Mouse (Mus musculus) effector memory CD4-positive, alpha-beta T cell, adult 7 months (primary cell): ENCODE measurements around the gene Rhox11. TPM values are rescaled to one million over a fixed set of nuclear protein-coding genes. Genes with fewer than 3 reads are reported as not detected.

Source experiments
- polyA plus RNA-seq: library from polyadenylated mRNA; unstranded; fragments of 100-300 nt; shearing (Covaris generic); gene quantifications from one replicate; pipeline ENCODE4 v1.2.1, GENCODE M21; 2017

The Rhox11 gene
- not detected for polyA plus RNA-seq

DNA sequence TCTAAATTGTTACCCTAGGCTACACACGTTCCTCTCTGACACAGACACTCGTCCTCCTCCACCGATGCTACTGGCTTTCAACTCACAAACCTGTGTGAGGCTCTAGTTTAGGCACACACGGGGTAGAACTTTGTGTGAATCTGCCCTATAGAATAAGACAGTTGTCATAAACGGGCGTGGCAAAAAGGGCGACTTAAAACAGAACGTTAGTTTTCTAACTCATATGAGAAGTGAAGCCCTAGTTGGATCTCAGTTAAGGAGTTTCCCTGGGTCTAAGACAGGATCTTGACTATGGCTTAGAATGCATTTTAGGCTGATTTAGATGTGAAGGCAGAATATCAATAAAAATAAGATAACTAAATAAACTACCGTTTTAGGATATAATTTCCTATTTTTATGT is at the start of gene Rhox11:
Gene Rhox11 (minus strand): TSS at position 101 of the 400 bp plus-strand sequence.

DNA sequence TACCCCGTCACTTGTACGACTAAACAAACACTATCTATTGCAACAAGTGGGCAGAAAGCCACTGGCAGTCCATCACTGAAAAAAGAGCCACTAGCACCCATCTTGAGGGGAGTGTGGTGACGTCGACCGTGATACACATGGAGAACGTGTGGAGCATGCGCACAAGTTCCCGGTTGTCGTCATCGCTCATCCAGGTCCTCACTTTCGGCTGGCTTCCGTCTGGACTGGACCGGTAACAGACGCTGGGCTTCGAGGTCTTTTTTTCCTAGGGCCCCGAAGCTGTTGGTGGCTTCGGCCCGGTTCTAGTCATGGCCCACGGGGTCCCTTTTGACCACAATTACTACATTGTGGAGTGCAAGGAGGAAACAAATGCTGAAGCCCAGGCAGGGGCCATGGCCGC is 36.0 kb upstream of the Rhox11 start, which contains the start of gene Rhox13:
Gene Rhox13 (plus strand): TSS at position 238 of the 400 bp plus-strand sequence.

DNA sequence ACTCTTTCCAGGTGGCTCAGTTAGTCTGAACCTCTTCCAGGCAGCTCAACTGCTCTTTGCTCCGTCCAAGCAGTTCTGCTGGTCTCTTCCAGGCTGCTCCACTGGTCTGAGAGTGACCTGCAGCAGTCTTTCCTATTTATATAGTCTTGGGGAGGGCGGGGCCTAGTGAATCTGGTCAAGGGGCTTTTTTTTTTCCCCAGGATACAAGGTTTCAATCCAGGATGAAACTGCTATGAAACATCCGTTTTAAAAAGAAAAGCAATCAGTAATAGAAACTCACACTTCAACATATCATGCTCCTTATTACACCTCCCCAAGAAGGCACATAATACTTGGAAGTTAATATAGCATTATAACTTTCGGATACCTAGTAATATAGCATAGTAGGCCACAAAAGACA is 25.9 kb upstream of the Rhox11 start, which contains the start of gene Rhox12:
Gene Rhox12 (minus strand): TSS at position 101 of the 400 bp plus-strand sequence.

GRCm38 (mm10) chrX:38066175-38066574 is 18.8 kb downstream of the Rhox11 start, which contains the start of gene Rhox10:
Gene Rhox10, plus strand, starts transcription at chrX:38066475.

GRCm38 (mm10) chrX:38043014-38043413 is 41.9 kb downstream of the Rhox11 start, which contains the start of gene Btg1-ps2:
Gene Btg1-ps2, minus strand, starts transcription at chrX:38043114.

Other genes starting within 250 kb of the Rhox11 start
- gene Rhox8, start 206.2 kb downstream of the Rhox11 start, polyA plus RNA-seq, result not detected
- not detected for gene Rhox7b, start 187.9 kb downstream of the Rhox11 start, polyA plus RNA-seq
- not detected for gene Rhox9, start 183.4 kb downstream of the Rhox11 start, polyA plus RNA-seq
- gene Btg1-ps1, start 66.3 kb downstream of the Rhox11 start, polyA plus RNA-seq, result not detected
- not detected for gene Btg1-ps2, start 42.0 kb downstream of the Rhox11 start, polyA plus RNA-seq
- not detected for gene Rhox10, start 18.7 kb downstream of the Rhox11 start, polyA plus RNA-seq
- gene Rhox12, start 25.8 kb upstream of the Rhox11 start, polyA plus RNA-seq, result not detected
- not detected for gene Rhox13, start 36.1 kb upstream of the Rhox11 start, polyA plus RNA-seq
- 3.0 TPM for gene Zbtb33, start 104.7 kb upstream of the Rhox11 start, polyA plus RNA-seq
- 0.24 TPM for gene Tmem255a, start 167.3 kb upstream of the Rhox11 start, polyA plus RNA-seq
- gene Atp1b4, start 231.0 kb upstream of the Rhox11 start, polyA plus RNA-seq, result not detected